Mouse (Mus musculus) left cerebral cortex, adult 11 months (tissue): ENCODE results near the gene Fstl4.

Experiments
- DNase-seq: peaks from one replicate; pipeline ENCODE4 v3.0.0; 2022; ENCODE audit warnings: low spot score

Fstl4 gene

GRCm38 (mm10) chr11:52910788-52911187 is 146.4 kb downstream of the Fstl4 start:
- no peak for DNase-seq

- DNase-seq: no peak
Observed at GRCm38 (mm10) chr11:52914431-52914830, 150.0 kb downstream of the Fstl4 start.

GRCm38 (mm10) chr11:52915648-52916047 is 151.2 kb downstream of the Fstl4 start:
- no peak for DNase-seq

- DNase-seq: no peak
Observed at GRCm38 (mm10) chr11:52919231-52919960, 155.0 kb downstream of the Fstl4 start.

GRCm38 (mm10) chr11:52924196-52924595 is 159.8 kb downstream of the Fstl4 start:
- no peak for DNase-seq

- no peak for DNase-seq
Observed at GRCm38 (mm10) chr11:52928321-52928720, 163.9 kb downstream of the Fstl4 start.

- DNase-seq: no peak
Observed at GRCm38 (mm10) chr11:52939336-52940070, 175.1 kb downstream of the Fstl4 start.

GRCm38 (mm10) chr11:52942967-52943366 is 178.5 kb downstream of the Fstl4 start:
- no peak for DNase-seq

- no peak for DNase-seq
Observed at GRCm38 (mm10) chr11:52954995-52955394, 190.6 kb downstream of the Fstl4 start.

GRCm38 (mm10) chr11:52968809-52969208 is 204.4 kb downstream of the Fstl4 start:
- DNase-seq: no peak

GRCm38 (mm10) chr11:52970396-52970795 is 206.0 kb downstream of the Fstl4 start:
- DNase-seq: no peak

GRCm38 (mm10) chr11:52986986-52987385 is 222.6 kb downstream of the Fstl4 start:
- no peak for DNase-seq

- DNase-seq: no peak
Observed at GRCm38 (mm10) chr11:52994688-52995087, 230.3 kb downstream of the Fstl4 start.

GRCm38 (mm10) chr11:52996434-52997093 is 232.1 kb downstream of the Fstl4 start:
- DNase-seq: no peak

- DNase-seq: no peak
Observed at GRCm38 (mm10) chr11:52997421-52997820, 233.0 kb downstream of the Fstl4 start.

GRCm38 (mm10) chr11:53000226-53000625 is 235.8 kb downstream of the Fstl4 start:
- no peak for DNase-seq

GRCm38 (mm10) chr11:53003361-53003760 is 238.9 kb downstream of the Fstl4 start:
- DNase-seq: no peak

- DNase-seq: no peak
Observed at GRCm38 (mm10) chr11:53003811-53004210, 239.4 kb downstream of the Fstl4 start.

- no peak for DNase-seq
Observed at GRCm38 (mm10) chr11:53009597-53009996, 245.2 kb downstream of the Fstl4 start.

GRCm38 (mm10) chr11:53011996-53012505 is 247.6 kb downstream of the Fstl4 start:
- DNase-seq: no peak

GRCm38 (mm10) chr11:53013906-53014305 is 249.5 kb downstream of the Fstl4 start:
- no peak for DNase-seq

- no peak for DNase-seq
Observed at GRCm38 (mm10) chr11:53016358-53017021, 252.1 kb downstream of the Fstl4 start.
